Mouse (Mus musculus): ENCODE measurements at regions not wholly inside any gene's neighbourhood (a gene's known extent, or its start where the extent isn't known, plus 50 kb on each side); places are given as distances from the start of the nearest gene placed in this dataset.
A peak's percentile ranks its signal among the peaks of the same experiment; 100 is the strongest.

DNA sequence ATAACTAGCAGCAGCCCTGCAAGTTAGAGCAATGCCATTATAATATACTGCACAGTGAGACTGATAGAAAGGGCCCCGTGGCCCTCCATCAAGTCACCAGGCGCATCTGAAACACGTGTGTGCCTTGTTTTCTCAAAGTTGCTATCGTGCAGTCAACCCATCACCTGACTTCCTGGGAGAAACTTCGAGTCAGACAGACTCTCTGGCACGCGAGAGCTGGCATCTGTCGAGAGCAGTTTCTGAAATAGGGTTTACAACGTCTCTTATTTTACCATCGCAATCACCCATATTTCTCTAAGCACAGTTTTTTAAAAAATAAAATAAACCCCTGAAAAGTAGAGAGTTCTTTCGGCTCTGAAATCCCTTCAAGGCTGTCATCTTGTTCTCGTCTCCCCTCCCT, 169.8 kb downstream of the 3110018I06Rik start:
- no peak for DNase-seq (ENCODE audit: low spot score in 2 of 2)

DNA sequence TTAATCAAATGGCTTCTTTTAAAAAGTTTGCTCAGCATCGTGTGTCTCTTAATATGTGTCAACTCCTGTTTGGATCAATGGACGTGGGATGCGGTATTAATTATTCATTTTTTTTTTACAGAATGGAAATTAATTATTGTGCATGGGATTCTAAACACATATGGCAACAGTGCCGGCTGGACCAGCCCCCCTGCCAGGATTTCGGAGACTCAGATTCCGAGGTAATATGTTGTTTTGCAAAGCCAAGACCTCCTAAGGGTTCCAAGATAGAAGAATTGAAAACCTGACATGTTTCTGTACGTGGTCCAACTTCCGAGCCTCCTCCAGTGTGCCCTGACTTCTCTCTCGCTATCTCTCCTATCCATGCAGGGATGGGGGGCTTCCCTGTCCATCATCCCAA, 170.4 kb downstream of the 3110018I06Rik start:
- DNase-seq (ENCODE audit: low spot score in 2 of 2), result no peak

DNA sequence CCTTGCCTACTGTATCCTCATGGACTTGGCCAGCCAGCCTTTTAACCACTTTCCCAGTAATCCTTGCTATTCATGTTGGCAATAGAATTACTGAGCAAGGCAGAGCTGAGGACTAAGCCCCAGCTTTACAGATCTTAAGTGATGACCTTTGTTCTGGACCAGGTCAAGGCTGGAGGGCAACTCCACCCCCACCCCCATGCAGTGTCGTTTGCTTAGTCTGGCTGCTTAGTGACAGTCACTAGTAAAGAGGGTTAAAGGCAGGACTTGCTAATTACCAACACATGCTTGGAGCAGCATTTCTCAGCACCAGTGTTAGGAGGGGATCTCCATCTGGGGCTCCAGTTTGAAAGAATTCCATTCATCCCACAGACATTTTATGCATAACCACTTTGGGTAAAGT, 174.2 kb downstream of the 3110018I06Rik start:
- no peak for DNase-seq (ENCODE audit: low spot score in 2 of 2)

DNA sequence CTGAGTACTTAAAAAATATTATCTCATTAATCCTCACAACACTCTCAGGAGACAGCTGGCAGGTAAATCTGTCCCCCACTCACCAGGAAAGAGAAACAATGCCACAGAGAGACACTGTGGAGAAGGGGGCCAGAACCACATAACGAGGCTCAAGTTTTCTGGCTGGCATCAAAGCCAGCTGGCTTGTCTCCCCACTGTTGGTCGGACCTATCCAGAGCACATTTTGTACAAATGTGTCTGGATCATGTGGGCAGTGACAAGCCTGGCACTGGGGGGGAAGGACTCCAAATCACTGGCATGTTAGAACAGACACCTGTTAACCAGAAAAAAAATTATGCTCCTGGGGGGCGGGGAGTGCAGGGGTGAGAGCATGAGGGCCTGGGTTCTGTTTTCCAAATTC, 179.4 kb downstream of the 3110018I06Rik start:
- DNase-seq (ENCODE audit: low spot score in 2 of 2), result no peak

DNA sequence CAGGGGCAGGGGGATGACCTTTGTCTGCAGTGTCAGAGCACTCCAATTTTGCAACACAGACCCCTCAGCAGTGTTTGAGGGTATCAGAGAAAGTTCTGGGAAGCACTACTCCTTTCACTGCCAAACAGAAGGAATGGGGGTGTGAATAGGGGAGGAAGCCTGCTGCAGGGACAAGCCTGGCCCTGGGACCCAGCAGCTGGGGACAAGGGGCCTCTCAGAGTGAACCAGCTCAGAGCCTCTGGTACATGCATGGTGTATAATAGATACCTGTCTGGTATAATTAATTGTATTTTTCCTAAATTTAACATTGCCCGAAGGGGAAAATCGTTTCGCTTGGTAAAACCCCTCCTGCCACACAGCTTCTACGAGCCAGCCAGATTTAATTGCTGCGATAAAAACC, 180.6 kb downstream of the 3110018I06Rik start:
- DNase-seq (ENCODE audit: low spot score in 2 of 2), result no peak

DNA sequence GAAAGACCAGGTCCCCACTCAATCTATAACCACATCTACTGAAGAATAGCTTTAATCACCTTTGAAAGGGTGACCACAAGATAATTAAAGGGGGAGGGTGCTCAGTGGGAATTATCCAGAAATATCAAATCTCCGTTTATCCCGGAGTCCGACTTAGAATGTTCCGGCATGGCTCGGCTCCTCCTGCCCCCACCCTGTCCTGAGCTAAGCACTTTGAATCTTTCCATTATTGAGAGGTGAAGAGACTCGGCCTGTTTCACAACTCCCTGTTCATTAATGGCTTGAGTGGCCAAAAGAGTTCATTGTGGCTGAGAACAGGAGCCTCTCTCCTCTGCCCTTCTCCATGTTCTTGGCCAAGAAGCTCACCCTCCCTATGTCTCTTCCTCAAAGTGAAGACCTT, 181.0 kb downstream of the 3110018I06Rik start:
- no peak for DNase-seq (ENCODE audit: low spot score in 2 of 2)

DNA sequence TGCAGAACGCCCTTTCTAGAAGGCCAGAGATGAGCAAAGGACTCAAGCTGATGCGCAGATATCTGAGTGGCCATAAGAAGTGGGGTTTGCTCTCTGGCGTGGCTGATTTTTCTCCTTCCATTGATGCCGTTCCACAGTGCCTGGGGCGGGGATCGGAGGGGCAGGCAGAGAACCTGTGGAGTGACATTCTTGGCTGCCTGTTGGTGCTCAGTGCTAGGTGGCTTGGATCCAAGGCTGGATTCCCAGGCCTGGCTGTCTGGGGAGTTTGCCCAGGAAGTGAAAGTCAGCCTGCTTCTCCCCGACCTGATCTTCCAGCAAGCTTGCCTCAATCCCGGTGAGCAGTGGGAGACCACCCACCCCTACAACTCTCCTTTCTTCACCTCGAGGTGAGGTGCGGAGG, 181.5 kb downstream of the 3110018I06Rik start:
- DNase-seq (ENCODE audit: low spot score in 2 of 2), result no peak

DNA sequence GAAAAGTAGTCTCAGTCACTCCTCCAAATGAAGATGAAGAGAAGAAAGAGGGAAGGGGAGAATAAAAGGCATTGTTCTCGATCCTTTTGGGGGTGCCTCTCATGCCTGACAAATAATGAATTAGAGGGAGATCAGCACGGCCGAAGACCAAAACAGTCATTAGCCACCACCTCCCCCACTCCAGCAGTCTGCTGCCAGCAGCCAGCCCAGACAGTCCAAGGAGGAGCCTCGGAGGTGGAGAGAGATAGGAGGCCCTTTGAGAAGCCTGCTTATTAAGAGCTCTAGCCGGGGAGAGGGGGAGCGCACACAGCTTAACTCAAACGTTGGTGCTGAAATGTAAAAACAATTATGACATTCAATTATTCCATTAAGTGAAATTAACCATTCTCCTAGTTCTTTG, 188.6 kb downstream of the 3110018I06Rik start:
- no peak for DNase-seq (ENCODE audit: low spot score in 2 of 2)

DNA sequence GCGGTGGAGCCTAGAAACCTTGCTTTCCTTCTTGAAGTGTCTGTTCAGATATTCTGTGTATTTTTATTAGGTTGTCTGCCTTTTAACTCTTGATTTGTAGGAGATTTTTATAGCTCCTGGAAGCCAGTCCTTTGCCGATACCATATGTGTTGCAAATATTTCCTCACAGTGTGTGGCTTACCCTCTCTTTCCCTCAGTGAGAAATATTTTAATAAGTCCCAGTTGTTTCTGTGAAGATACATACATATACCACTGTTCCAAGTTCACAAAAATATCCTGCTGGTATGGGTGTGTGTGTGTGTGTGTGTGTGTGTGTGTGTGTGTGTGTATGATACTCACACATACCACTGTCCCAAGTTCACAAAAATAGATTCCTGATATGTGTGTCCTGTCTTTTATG, 199.0 kb downstream of the 3110018I06Rik start:
- no peak for DNase-seq (ENCODE audit: low spot score in 2 of 2)

DNA sequence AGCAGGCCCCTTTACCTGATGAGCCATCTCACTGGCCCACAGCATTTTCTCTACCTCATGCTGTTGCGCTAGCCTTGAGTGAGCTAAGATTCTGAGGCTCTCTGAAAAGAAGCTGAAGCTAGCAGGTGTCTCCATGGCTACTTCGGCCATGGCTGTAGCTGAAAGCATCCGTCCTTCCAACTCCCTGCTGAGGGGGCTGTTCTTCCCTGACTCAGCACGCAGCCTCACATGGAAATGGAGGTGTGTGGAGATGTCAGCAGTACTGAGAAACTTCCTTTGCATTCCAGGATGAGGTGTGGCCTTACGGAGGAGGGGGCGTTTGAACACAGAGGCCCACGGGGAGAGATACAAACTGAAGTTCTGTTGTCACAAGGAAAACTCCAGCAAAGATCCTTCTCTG, 201.0 kb downstream of the 3110018I06Rik start:
- no peak for DNase-seq (ENCODE audit: low spot score in 2 of 2)

DNA sequence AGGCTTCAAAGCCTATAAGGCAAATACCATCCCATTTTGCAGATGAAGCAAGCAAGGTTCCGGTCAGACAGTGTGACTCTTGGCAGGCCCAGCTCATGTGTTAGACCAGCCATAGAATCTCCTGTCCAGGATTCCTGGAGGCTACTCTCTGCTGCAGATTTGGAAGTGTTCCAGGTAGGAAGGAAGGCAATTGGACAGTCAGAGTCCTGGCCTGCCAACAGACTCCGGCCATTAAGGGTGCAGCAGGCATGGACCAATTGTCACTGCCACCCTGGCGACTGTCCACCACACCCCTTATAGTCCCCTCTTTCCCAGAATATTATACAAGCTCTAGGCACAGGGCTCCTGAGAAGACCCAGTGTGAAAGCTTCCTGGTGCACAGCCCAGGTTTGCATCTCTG, 201.6 kb downstream of the 3110018I06Rik start:
- DNase-seq (ENCODE audit: low spot score in 2 of 2), result no peak

DNA sequence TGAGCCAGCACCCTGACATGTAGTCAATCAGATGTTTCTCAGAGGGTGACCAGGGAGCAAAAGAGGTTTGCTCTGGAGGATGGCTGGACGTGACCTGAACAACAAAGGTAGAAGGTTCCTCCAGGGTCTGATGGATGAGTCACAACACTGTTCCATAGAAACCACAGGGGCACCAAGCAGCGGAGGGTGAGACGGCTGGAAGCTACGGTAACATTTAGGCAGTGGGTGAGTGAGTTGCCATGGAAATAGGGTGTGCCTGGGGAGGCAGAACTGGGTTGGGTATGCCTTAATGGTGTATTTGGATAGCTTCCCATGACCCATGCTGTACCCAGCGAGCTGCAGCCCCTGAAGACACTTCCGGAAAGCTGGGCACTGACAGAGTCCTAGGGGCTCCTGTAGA, 205.3 kb downstream of the 3110018I06Rik start:
- DNase-seq (ENCODE audit: low spot score in 2 of 2), result no peak

DNA sequence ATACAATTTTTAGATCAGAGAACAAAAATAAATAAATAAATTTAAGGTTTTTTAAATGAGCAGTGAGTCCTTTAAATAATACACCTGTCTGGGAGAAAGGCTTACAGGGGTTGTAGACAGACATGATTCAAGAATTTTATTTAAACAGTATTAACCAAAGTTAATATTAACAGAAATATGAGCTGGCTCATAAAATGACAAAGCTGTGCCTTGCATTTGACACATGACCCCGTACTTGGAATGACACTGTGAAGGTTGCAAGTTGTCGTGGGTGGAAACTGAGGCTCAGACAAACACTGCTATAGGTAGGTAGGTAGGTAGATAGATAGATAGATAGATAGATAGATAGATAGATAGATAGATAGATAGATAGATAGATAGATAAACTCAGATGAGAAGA, 206.6 kb downstream of the 3110018I06Rik start:
- no peak for DNase-seq (ENCODE audit: low spot score in 2 of 2)

DNA sequence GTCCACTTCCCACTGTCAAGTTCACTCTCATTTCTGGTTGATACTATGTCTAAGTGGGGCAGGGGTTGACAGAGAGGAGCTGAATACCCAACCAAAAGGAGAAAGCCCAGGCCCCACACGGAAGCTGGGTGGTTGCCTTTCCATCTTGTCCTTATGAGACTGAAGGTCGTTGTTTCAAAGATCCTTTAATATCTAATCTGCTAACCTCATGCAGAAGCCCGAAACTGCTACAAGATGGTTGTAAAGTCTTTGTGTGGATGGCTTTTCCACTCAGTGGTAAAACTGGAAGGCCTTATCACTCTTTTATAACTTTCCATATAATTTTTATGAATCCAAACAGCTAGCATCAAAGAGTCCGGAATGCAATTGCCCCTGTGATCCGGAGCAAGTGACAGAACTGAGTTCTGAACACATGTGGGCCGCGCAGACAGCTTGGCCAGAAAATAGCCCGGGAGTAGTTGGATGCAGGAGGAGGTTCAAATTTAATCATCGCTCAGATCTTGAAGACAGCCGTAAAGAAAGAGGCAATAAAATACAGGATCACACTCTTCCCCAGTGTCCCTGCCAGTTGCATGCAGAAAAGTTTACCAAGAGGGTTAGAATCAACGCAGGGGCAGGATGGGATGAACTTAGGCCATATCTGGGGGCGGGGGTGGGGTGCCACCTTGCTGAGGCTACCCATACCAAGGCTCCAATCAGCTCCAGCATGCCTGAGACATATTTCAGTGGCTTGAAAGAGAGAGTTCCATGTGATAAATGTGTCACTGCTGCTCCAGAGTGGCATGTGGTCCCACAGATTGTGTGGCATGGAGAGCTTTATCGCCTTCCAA, 207.2 kb downstream of the 3110018I06Rik start:
- DNase-seq (ENCODE audit: low spot score in 2 of 2), result no peak

DNA sequence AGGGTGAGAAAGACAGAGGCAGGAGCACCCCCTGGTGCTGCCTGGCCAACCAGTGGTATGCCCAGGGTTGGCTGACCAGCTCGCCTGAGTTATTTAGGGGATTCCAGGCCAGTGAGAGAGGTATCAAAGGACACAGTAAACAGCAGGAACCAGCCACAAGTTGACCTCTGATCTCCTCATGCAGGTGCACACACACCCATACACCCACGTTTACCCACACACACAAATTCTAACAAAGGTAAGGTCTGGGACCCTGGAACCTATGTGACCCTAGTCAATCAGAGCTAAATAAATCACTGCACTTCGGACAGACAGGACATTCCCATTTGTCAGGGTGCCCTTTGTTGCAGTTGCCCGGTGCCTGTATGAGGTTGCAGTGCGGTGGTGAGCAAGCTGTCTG, 211.9 kb downstream of the 3110018I06Rik start:
- DNase-seq (ENCODE audit: low spot score in 2 of 2), result no peak

DNA sequence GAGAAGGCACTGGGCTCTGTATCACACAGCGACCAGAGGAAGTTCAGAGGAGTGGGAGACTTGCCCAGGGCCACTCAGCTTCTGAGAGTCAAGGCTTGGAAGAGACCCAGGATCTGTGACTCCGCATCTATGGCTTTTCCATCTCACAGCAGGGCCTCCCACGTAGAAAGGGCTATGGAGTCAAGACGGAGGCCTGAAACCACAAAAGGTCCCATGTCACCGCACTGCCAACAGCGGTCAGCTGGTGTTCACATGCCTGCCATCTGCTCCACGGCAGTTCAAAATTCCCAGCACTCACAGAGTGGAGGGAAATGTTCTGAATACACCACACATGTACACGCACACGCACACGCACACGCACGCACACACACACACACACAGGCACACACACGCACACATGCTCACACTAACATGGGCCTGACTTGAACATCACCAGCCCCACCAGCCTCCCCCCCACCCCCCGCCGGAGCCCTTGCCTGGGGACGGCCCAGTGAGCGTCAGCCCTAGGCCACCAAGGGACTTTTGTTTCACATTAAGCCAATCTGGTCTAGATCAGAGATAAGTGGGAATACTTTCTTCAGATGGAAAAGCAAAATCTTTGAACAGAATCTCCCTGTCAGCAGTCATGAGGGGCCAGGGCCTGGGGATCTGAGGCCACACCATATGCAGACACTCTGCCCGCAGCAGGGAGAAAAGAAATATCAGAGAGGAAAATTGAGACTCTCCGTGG, 212.6 kb downstream of the 3110018I06Rik start:
- no peak for DNase-seq (ENCODE audit: low spot score in 2 of 2)

DNA sequence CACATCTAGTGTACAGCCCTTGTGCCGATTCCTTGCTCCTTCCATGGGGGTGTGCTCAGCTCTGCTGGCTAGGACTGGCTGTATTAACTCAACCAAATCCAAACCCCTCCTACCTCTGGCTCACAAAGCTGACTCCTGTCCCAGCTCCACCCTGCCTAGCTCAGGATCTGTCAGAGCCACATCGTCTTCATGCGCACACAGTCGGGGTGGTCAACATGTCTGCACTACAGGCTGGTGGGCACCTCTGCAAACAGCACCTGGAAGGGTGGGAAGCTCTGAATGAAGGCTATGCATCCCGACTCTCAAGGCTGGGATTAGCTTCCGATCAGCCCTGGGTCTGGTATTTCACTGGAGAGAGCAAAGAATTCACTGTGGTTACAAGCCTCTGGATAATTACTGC, 220.4 kb downstream of the 3110018I06Rik start:
- no peak for DNase-seq (ENCODE audit: low spot score in 2 of 2)

DNA sequence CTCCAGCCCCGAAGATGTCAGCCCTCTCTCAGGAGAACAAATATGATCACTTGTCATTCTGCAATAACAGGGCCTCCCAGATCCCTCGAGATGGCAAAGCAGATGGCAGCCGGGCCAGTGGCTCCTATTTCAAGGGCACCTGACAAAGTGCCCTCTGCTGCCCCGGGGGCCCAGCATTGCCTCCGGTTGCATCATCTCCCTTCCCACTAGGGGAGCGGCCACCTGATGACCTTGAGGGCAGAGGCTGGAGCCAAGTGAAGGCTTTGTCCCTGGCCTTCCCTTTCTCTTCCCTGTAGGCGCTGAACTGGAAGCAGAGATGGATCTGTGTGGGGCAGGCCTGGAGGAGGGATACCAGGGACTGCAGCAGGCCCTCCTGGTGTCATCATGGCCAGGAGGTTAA, 222.6 kb downstream of the 3110018I06Rik start:
- no peak for DNase-seq (ENCODE audit: low spot score in 2 of 2)

DNA sequence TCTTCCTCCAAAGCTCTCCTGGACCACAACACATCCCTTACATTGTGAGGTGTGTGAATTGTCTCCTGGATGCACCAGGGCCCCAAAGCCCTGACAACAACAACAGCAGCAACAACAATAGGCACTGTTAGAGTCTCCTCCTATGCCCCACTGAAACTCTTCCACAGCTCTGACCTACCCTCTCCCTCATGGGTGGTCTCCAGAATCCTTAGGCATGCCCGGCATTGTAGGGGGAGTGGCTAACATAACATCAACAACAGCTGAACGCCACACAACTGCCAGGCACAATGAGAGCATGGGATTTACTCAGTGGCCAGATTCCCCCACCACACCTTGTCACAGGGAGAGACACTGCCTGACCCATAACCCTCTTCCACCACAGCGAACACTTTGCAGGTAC, 223.2 kb downstream of the 3110018I06Rik start:
- DNase-seq (ENCODE audit: low spot score in 2 of 2), result no peak

DNA sequence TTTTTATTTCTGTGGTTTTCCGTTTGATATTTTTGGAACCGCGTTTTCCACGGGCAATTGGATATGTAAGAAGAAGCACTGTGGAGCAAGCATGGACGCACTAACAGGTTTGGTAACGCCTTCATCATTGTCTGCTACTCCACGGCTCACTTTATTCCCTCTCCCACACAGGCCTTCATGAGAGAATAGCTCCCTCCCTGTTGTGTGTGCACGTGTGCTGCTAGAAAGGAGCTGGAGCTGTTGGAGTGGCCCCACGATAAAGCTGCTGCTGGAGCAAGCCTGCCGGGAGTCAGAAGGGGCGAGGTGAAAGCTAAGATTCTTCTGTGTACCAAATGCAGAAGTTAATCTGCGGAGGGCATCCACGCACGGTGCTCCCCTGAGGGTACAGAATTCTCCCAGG, 224.8 kb downstream of the 3110018I06Rik start:
- DNase-seq (ENCODE audit: low spot score in 2 of 2), result no peak

DNA sequence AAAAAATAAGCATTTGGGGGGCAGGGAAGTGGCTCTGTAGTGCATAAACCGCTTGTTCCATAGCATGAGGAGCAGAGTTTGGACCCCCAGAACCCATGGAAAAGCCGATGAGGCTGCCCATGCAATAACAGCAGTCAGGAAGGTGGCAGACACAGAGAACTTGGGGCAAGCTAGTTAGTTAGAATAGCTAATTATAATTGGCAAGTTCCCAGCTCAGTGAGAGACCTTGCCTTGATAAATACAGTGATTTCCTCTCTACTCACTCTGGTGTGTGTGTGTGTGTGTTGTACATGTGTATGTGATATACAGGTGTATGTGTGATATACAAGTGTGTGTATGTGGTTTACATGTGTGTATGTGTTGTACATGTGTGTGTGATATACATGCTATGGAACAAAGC, 226.4 kb downstream of the 3110018I06Rik start:
- no peak for DNase-seq (ENCODE audit: low spot score in 2 of 2)

DNA sequence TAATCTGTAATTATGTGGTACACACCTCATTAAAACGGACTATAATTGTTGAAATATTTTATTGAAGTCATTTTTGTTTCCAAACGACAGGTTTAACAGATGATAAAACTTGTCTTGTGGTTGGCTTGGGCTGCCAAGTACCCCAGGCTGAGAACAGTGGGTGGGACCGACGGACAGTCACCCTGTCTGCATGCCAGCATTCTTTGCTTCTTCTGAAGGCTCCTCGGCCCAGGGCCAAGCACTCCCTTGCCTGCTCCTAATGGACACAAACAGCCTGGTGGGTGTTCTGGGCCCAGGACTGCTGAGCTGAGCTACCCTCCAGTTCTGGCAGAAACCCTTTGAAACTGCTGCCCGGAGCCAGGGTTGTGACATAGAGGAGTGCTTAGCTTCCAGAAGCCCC, 227.4 kb downstream of the 3110018I06Rik start:
- DNase-seq (ENCODE audit: low spot score in 2 of 2), result no peak

DNA sequence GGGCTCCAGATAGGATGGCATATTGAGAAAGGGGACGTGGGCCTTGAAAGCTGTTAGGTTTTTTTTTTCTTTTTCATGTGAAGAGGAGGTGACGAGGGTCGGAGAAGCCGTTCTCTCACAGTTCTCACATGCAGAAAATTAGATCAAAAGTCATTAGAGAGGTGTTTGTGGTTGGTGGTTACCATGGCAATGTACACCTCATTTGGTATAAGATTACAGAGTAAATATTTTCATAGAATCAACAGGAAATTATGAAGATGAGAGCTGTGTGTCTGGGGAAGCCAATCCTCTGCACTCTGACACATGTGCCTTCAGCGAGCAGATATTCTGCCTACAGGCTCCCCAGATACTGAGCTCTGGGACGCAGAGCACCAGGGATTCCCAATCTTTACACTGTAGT, 232.5 kb downstream of the 3110018I06Rik start:
- DNase-seq (ENCODE audit: low spot score in 2 of 2), result peak in 1 of 2 experiments; percentile 1
